Mouse (Mus musculus) forebrain, embryonic 13.5 days (tissue): ENCODE results near the gene Rnf26. TPM values are rescaled to one million over a fixed set of nuclear protein-coding genes. Genes with fewer than 3 reads are reported as not detected.

Experiments used
- ATAC-seq: fragments of 200-750 bp; cut with Nextera tagmentation; 2 replicates; pipeline ENCODE4 v1.8.0; 2017
- H3K27ac ChIP-seq: fragments of 300-500 bp; sonication (generic); 2 replicates; pipeline ENCODE4 v1.5.1; 2015; ENCODE audit warnings: inconsistent platforms, mild to moderate bottlenecking, moderate library complexity
- H3K27me3 ChIP-seq: fragments of 300-500 bp; sonication (generic); 2 replicates; pipeline ENCODE4 v1.6.1; 2015; ENCODE audit warnings: mild to moderate bottlenecking, inconsistent platforms
- H3K36me3 ChIP-seq: fragments of 300-500 bp; sonication (generic); 2 replicates; pipeline ENCODE4 v1.6.1; 2015; ENCODE audit warnings: mild to moderate bottlenecking, inconsistent platforms; ENCODE audit not compliant: poor library complexity, severe bottlenecking
- H3K4me1 ChIP-seq: fragments of 300-500 bp; sonication (generic); 2 replicates; pipeline ENCODE4 v1.6.1; 2015; ENCODE audit warnings: inconsistent platforms
- H3K4me2 ChIP-seq: fragments of 300-500 bp; sonication (generic); 2 replicates; pipeline ENCODE4 v1.6.1; 2015; ENCODE audit warnings: inconsistent platforms, mild to moderate bottlenecking, moderate library complexity
- H3K4me3 ChIP-seq: fragments of 300-500 bp; sonication (generic); 2 replicates; pipeline ENCODE4 v1.5.1; 2015; ENCODE audit warnings: mild to moderate bottlenecking, inconsistent platforms
- H3K9ac ChIP-seq: fragments of 300-500 bp; sonication (generic); 2 replicates; pipeline ENCODE4 v1.6.1; 2015; ENCODE audit warnings: mild to moderate bottlenecking, inconsistent platforms
- H3K9me3 ChIP-seq: fragments of 300-500 bp; sonication (generic); replicated peaks from 2 replicates; pipeline ENCODE4 v1.6.1; 2016; ENCODE audit warnings: inconsistent platforms
- WGBS: fragments of 180-500 bp; shearing (Covaris S2); methylation state at CpG from one replicate; pipeline ENCODE4 v1.1.7; 2015; 5-methylcytosine and 5-hydroxymethylcytosine counted together
- polyA plus RNA-seq: library from polyadenylated mRNA; unstranded; fragments of >200 nt; fragmentation: Nextera tagmentation; extraction: Ambion mirVana; gene quantifications from 2 replicates; pipeline ENCODE4 v1.2.1, GENCODE M21; 2015

The Rnf26 gene
- polyA plus RNA-seq, 1 experiment from 2014 or later: 45.7 TPM

DNA sequence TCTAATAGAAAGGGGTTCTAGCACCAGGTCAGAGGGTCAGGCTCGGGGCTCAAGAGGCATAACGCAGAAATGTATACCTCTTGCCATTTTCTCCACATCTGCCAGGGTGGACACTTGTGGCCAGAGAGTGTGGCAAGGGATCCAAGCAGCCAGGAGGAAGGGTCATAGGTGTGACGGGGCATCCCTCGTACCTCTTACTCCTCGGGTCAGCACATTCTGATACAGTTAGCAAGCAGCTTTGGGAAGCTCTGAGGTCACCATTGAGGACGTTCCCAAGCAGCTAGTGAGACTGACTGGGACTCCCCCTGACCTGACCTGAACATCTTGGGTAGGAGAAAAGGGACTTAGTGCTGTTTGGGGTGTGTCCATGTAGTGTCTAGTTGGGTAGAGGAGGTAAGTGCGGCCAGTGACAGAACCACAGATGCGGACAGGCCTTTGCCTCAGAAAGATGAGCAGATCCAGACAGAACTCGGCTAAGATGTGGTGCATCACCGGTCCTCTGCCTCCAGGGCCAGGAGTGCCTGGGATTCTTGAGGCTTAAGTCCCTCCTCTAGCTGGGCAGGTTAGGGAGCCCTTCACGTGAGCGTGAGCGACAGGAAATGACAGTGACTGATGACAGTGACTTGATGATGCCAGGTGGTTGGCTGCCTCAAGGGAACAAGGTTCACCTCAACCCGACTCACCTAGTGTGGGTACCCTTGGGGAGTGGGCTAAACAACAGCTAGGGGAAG lies 43.0 kb downstream of the Rnf26 start:
- Histone ChIP-seq H3K27me3 (0 out of 2 replicates have a peak, but pooled peaks cover 8% of the 10 kb centered on the region), H3K9ac (no peak overlapping the region), H3K4me3 (no peak overlapping the region), H3K9me3 (no peaks in the 10 kb centered on the region), H3K4me1 (peaks cover 42% of the 10 kb centered on the region), H3K36me3 (no peaks in the 10 kb centered on the region), H3K27ac (no peak overlapping the region), H3K4me2 (no peak overlapping the region)
- WGBS: 83% methylated on average over 14 of the region's 14 CpGs
- ATAC-seq: no peak

GRCm38 (mm10) chr9:44069252-44069651 lies 44.1 kb downstream of the Rnf26 start:
- H3K9me3 ChIP-seq: no peaks in the 10 kb centered on the region
- no peak overlapping the region for H3K4me2 ChIP-seq
- 0 out of 2 replicates have a peak, but pooled peaks cover 8% of the 10 kb centered on the region for H3K27me3 ChIP-seq
- WGBS: 36% methylated on average over 7 of the region's 7 CpGs
- ATAC-seq: no peak
- H3K4me3 ChIP-seq: no peak overlapping the region
- H3K9ac ChIP-seq: no peak overlapping the region
- no peak overlapping the region for H3K27ac ChIP-seq
- peaks cover 42% of the 10 kb centered on the region for H3K4me1 ChIP-seq
- H3K36me3 ChIP-seq: no peaks in the 10 kb centered on the region

DNA sequence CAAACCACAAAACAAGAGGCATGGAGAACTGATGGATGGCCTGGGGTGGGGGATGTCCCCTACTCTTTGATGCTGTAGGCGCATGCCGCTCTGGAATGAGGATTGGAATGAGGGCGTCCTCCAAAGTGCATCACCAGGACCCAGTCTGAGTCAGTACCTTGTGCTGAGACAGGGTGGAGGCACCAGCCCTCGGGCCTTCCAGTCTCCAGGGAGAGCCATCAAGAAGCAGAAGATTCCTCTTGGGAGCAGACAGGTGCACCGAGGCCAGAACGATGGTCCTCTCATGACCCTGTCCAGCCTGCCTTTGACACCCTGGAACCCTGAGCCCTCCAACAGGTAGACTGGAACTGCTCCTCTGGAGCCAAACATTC lies 45.4 kb downstream of the Rnf26 start:
- no peak for ATAC-seq
- Histone ChIP-seq H3K4me1 (peaks cover 36% of the 10 kb centered on the region), H3K9me3 (no peaks in the 10 kb centered on the region), H3K4me2 (no peak overlapping the region), H3K27me3 (peaks cover 8% of the 10 kb centered on the region; the same call in 1 of the 2 replicates), H3K4me3 (no peak overlapping the region), H3K27ac (no peak overlapping the region), H3K9ac (no peak overlapping the region), H3K36me3 (no peaks in the 10 kb centered on the region)
- WGBS: 83% methylated on average over 6 of the region's 6 CpGs

GRCm38 (mm10) chr9:44067241-44067959 lies 45.9 kb downstream of the Rnf26 start:
- H3K4me1 ChIP-seq: peaks cover 30% of the 10 kb centered on the region
- no peak overlapping the region for H3K27ac ChIP-seq
- peak overlapping the region; percentile 83 for H3K4me2 ChIP-seq
- peak overlapping the region; percentile 48 for H3K4me3 ChIP-seq
- WGBS: 12% methylated on average over 15 of the region's 15 CpGs
- peak overlapping the region; percentile 63 for H3K9ac ChIP-seq
- peaks cover 8% of the 10 kb centered on the region; the same call in 1 of the 2 replicates for H3K27me3 ChIP-seq
- H3K36me3 ChIP-seq: no peaks in the 10 kb centered on the region
- no peak; the same call in 1 of the 2 replicates for ATAC-seq
- no peaks in the 10 kb centered on the region for H3K9me3 ChIP-seq

- peak; percentile 98 for ATAC-seq
- Histone ChIP-seq H3K4me3 (peak within 1 kb of the TSS; percentile 48), H3K9me3 (no peaks in the 10 kb centered on the region), H3K4me1 (peaks cover 24% of the 10 kb centered on the region), H3K27me3 (peaks cover 8% of the 10 kb centered on the region; the same call in 1 of the 2 replicates), H3K36me3 (no peaks in the 10 kb centered on the region), H3K27ac (no peak within 1 kb of the TSS; the same call in 1 of the 2 replicates), H3K9ac (peak within 1 kb of the TSS; percentile 63), H3K4me2 (peak within 1 kb of the TSS; percentile 83)
- under 1% methylated on average over 37 of the region's 38 CpGs for WGBS
These were observed 46.5 kb downstream of the Rnf26 start, which contains the start of gene Usp2 for GRCm38 (mm10) chr9:44066785-44067225. Gene Usp2, plus strand, starts transcription at chr9:44067021.

GRCm38 (mm10) chr9:44065177-44065576 lies 48.1 kb downstream of the Rnf26 start:
- Histone ChIP-seq H3K36me3 (no peaks in the 10 kb centered on the region), H3K4me2 (no peak overlapping the region), H3K27ac (no peak overlapping the region), H3K4me3 (no peak overlapping the region), H3K4me1 (peaks cover 9% of the 10 kb centered on the region), H3K9ac (no peak overlapping the region), H3K27me3 (peaks cover 6% of the 10 kb centered on the region; the same call in 1 of the 2 replicates), H3K9me3 (no peaks in the 10 kb centered on the region)
- 52% methylated on average over 1 of the region's 1 CpGs for WGBS
- no peak for ATAC-seq

GRCm38 (mm10) chr9:44058606-44059005 lies 54.7 kb downstream of the Rnf26 start:
- Histone ChIP-seq H3K4me2 (no peak overlapping the region), H3K27ac (no peak overlapping the region), H3K4me3 (no peak overlapping the region), H3K9ac (no peak overlapping the region), H3K9me3 (no peaks in the 10 kb centered on the region; the same call in 1 of the 2 replicates), H3K36me3 (no peaks in the 10 kb centered on the region), H3K27me3 (peaks cover 7% of the 10 kb centered on the region; the same call in 1 of the 2 replicates), H3K4me1 (no peaks in the 10 kb centered on the region)
- 89% methylated on average over 6 of the region's 6 CpGs for WGBS
- no peak for ATAC-seq

- Histone ChIP-seq H3K27me3 (peaks cover 4% of the 10 kb centered on the region; the same call in 1 of the 2 replicates), H3K27ac (no peak overlapping the region), H3K4me3 (no peak overlapping the region), H3K9me3 (no peaks in the 10 kb centered on the region; the same call in 1 of the 2 replicates), H3K4me1 (no peaks in the 10 kb centered on the region), H3K4me2 (no peak overlapping the region), H3K36me3 (no peaks in the 10 kb centered on the region), H3K9ac (no peak overlapping the region)
- no peak for ATAC-seq
- 78% methylated on average over 1 of the region's 1 CpGs for WGBS
These were observed 59.4 kb downstream of the Rnf26 start for GRCm38 (mm10) chr9:44053936-44054335.

- H3K9me3 ChIP-seq: no peaks in the 10 kb centered on the region; the same call in 1 of the 2 replicates
- WGBS: 69% methylated on average over 3 of the region's 3 CpGs
- H3K4me1 ChIP-seq: no peaks in the 10 kb centered on the region
- peaks cover 4% of the 10 kb centered on the region; the same call in 1 of the 2 replicates for H3K27me3 ChIP-seq
- ATAC-seq: no peak
- no peak overlapping the region for H3K4me3 ChIP-seq
- H3K4me2 ChIP-seq: no peak overlapping the region
- H3K36me3 ChIP-seq: no peaks in the 10 kb centered on the region
- no peak overlapping the region for H3K27ac ChIP-seq
- no peak overlapping the region for H3K9ac ChIP-seq
These were observed 60.5 kb downstream of the Rnf26 start for GRCm38 (mm10) chr9:44052855-44053254.

DNA sequence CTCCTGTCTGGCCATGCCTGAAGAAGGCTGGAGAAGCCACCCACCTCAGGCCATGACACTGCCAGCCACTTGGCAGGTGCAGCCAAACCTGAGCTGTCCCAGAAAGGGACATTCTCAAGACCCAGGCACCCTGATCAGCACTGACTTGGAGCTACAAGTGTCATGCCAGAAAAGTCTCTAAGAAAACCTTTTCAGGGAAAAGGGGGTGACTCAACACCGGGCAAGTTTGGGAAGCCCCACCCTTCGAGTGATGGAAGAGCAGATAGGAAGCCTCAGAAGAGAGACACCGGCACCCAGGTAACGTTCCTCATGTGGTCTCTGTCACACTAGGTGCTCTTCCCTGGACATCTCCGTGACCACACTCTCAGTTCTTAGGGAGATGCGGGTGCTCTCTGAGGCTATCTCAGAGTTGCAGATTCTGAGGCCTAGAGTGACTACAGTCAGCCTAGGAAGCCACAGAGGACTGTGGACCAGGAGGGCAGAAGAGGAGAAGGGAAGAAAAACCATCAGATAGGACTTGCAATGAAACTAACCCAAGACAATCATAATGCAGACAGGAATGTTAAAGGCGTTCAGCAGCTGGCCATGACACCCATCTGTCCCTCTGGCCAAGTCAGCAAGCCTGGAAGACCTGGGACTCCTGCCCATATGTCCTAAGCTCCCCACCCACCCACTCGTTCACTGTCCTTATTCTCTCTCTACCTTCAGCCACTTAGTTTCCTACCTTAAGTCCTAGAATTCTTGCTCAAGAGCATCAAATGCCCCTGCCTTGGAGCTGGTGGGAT lies 63.7 kb downstream of the Rnf26 start:
- H3K36me3 ChIP-seq: no peaks in the 10 kb centered on the region
- H3K9ac ChIP-seq: no peak overlapping the region
- H3K9me3 ChIP-seq: no peaks in the 10 kb centered on the region
- H3K4me1 ChIP-seq: no peaks in the 10 kb centered on the region
- H3K27ac ChIP-seq: no peak overlapping the region
- H3K4me3 ChIP-seq: no peak overlapping the region
- WGBS: 91% methylated on average over 8 of the region's 8 CpGs
- no peak overlapping the region for H3K4me2 ChIP-seq
- no peak for ATAC-seq
- peaks cover 22% of the 10 kb centered on the region for H3K27me3 ChIP-seq

DNA sequence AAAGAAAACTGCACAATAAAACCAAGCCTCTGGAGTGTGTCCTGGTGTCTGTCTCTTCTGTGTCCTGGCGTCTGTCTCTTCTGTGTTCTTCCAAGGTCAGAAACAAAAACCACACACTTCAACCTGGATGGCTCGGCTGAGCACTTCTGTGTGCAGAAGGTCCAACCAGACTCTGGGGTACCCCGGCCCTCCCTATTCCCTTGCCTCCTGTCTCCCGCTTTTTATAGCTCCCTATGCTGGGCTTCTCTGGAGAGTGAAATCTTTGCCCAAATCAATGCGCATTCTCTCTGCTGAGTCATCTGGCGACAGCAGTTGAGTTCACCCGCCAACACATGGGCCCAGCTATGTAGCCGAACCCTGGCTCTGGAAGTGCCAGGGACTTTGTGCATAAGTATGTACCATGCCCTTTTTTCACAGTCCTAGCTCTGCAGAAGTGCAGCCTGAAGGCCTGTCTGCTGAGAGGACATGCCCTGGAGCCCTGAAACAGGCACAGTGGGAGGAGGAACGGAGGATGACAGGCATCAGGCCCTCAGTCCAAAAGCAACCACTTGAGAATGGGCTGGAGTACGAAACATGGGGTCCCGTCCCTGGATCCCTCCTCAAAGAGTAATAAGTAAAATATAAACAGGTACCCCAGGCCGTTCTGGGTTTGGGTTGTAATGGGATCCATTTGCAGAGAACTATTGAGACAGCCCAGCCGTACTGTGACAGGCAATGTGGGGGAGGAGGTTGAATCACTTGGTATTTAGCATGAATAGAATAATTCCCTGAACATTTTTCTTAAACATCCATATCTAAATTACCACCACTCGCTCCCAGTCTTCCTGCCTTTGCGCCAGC lies 64.6 kb downstream of the Rnf26 start:
- WGBS: 79% methylated on average over 15 of the region's 15 CpGs
- H3K4me1 ChIP-seq: peaks cover 5% of the 10 kb centered on the region
- H3K9ac ChIP-seq: no peak overlapping the region
- no peak overlapping the region for H3K4me2 ChIP-seq
- peaks cover 30% of the 10 kb centered on the region for H3K27me3 ChIP-seq
- no peaks in the 10 kb centered on the region for H3K9me3 ChIP-seq
- H3K36me3 ChIP-seq: no peaks in the 10 kb centered on the region
- H3K4me3 ChIP-seq: no peak overlapping the region
- ATAC-seq: no peak
- H3K27ac ChIP-seq: no peak overlapping the region
